8 mouse cellular contexts compared by ENCODE assay signal in the genomic region with DNA sequence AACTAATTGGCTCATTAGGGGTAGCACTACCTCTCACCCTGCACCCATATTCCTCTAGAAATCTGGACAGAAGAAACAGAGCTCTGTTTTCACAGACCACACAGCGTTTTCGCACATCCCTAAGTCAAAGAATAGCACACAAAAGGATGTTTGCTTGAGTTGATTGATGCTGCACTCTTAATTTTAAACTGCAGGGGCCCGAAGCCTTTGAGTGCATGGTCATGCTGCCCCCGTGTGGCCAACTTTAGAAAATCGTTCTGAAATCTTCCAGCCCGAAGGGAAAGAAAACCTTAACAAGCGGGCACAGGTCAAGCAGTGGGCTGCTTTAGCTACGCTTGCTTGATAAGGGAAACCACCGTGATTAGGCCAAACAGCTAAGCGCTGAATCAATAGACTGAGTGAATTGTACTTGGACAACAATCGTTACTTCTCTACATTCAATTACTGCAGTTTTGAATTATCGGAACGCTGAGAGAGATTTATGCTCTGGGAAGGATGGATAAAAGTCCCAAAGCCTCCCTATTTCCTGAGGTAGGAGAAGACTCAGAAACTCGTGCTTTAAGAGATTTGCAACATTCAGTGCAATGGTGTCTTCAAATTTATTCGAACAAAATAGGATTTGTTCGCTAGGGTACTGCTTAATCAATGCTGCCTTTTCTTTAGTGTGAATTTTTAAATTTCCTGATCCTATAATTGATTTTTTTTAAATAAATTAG.
DNase-seq lines count a peak whose midpoint lies in the region; ATAC-seq and TF ChIP-seq lines count a peak whose summit lies in the region.

No protein-coding gene starts in this region.

- H3K4me3 ChIP-seq in embryonic facial prominence, embryonic 14.5 days (ENCODE audit: low read depth, low read length) = no peak overlapping the region
- H3K4me3 ChIP-seq in heart, embryonic 12.5 days = no peak overlapping the region
- H3K4me3 ChIP-seq in kidney, embryonic 15.5 days (replicated peaks) = no peak overlapping the region
- H3K4me3 ChIP-seq in limb, embryonic 14.5 days (replicated peaks; ENCODE audit: low read length) = no peak overlapping the region
- H3K4me3 ChIP-seq in stomach, embryonic 16.5 days (replicated peaks; ENCODE audit: low read length) = peak overlapping the region; percentile 11

- H3K27me3 ChIP-seq in embryonic facial prominence, embryonic 14.5 days (replicated peaks; ENCODE audit: control insufficient read depth, insufficient read depth, low read length) = no peaks in the 10 kb centered on the region
- no peaks in the 10 kb centered on the region for H3K27me3 ChIP-seq in heart, embryonic 12.5 days (replicated peaks)
- H3K27me3 ChIP-seq in kidney, embryonic 15.5 days = no peaks in the 10 kb centered on the region
- H3K27me3 ChIP-seq in limb, embryonic 14.5 days (ENCODE audit: control insufficient read depth, insufficient read depth, low read length) = no peaks in the 10 kb centered on the region
- no peaks in the 10 kb centered on the region for H3K27me3 ChIP-seq in stomach, embryonic 16.5 days (ENCODE audit: control insufficient read depth, insufficient read depth, low read length)

- H3K4me2 ChIP-seq in embryonic facial prominence, embryonic 14.5 days (ENCODE audit: low read depth, low read length) = peak overlapping the region; percentile 43
- H3K4me2 ChIP-seq in heart, embryonic 12.5 days = peak overlapping the region; percentile 45
- peak overlapping the region; percentile 34 for H3K4me2 ChIP-seq in kidney, embryonic 15.5 days
- no peak overlapping the region for H3K4me2 ChIP-seq in limb, embryonic 14.5 days (replicated peaks; ENCODE audit: low read depth, low read length, severe bottlenecking)
- peak overlapping the region; percentile 46 for H3K4me2 ChIP-seq in stomach, embryonic 16.5 days (ENCODE audit: low read depth, low read length)

- no peaks in the 10 kb centered on the region for H3K9me3 ChIP-seq in embryonic facial prominence, embryonic 14.5 days (ENCODE audit: control insufficient read depth, low read length)
- H3K9me3 ChIP-seq in heart, embryonic 12.5 days (replicated peaks) = no peaks in the 10 kb centered on the region
- no peaks in the 10 kb centered on the region for H3K9me3 ChIP-seq in kidney, embryonic 15.5 days (replicated peaks)
- H3K9me3 ChIP-seq in limb, embryonic 14.5 days (ENCODE audit: control insufficient read depth, low read length) = no peaks in the 10 kb centered on the region
- H3K9me3 ChIP-seq in stomach, embryonic 16.5 days (replicated peaks; ENCODE audit: control insufficient read depth, low read length) = no peaks in the 10 kb centered on the region

- H3K9ac ChIP-seq in embryonic facial prominence, embryonic 14.5 days (ENCODE audit: low read depth, low read length) = no peak overlapping the region
- no peak overlapping the region for H3K9ac ChIP-seq in heart, embryonic 12.5 days
- H3K9ac ChIP-seq in kidney, embryonic 15.5 days = no peak overlapping the region
- H3K9ac ChIP-seq in limb, embryonic 14.5 days (ENCODE audit: low read depth, low read length, severe bottlenecking) = no peak overlapping the region
- peak overlapping the region; percentile 55; the same call in 1 of the 2 replicates for H3K9ac ChIP-seq in stomach, embryonic 16.5 days (ENCODE audit: low read length)

- H3K27ac ChIP-seq in embryonic facial prominence, embryonic 14.5 days (replicated peaks; ENCODE audit: low read depth, low read length) = no peak overlapping the region
- no peak overlapping the region for H3K27ac ChIP-seq in heart, embryonic 12.5 days (ENCODE audit: poor library complexity, severe bottlenecking)
- H3K27ac ChIP-seq in kidney, embryonic 15.5 days = 0 out of 2 replicates have a peak overlapping the region, but pooled peaks have one; percentile 38
- H3K27ac ChIP-seq in limb, embryonic 14.5 days (replicated peaks; ENCODE audit: low read depth, low read length) = no peak overlapping the region
- no peak overlapping the region for H3K27ac ChIP-seq in stomach, embryonic 16.5 days (ENCODE audit: low read length)

- no peaks in the 10 kb centered on the region for H3K36me3 ChIP-seq in embryonic facial prominence, embryonic 14.5 days (ENCODE audit: control insufficient read depth, insufficient read depth, low read length)
- H3K36me3 ChIP-seq in heart, embryonic 12.5 days = no peaks in the 10 kb centered on the region
- no peaks in the 10 kb centered on the region for H3K36me3 ChIP-seq in kidney, embryonic 15.5 days
- H3K36me3 ChIP-seq in limb, embryonic 14.5 days (ENCODE audit: control insufficient read depth, insufficient read depth, low read length) = no peaks in the 10 kb centered on the region
- H3K36me3 ChIP-seq in stomach, embryonic 16.5 days (ENCODE audit: control insufficient read depth, insufficient read depth, low read length) = no peaks in the 10 kb centered on the region

- 19% methylated on average over 16 of the region's 16 CpGs for WGBS in embryonic facial prominence, embryonic 14.5 days
- 19% methylated on average over 16 of the region's 16 CpGs for WGBS in heart, embryonic 12.5 days
- WGBS in kidney, embryonic 15.5 days = 17% methylated on average over 16 of the region's 16 CpGs
- 24% methylated on average over 16 of the region's 16 CpGs for WGBS in limb, embryonic 14.5 days
- 17% methylated on average over 16 of the region's 16 CpGs for WGBS in stomach, embryonic 16.5 days

- TF ChIP-seq POLR2A in limb, embryonic 14.5 days (IDR thresholded peaks at IDR 0.05; ENCODE audit: borderline replicate concordance, extremely low read depth, insufficient read depth, insufficient read length) = no peak

- no peaks in the 10 kb centered on the region for H3K4me1 ChIP-seq in embryonic facial prominence, embryonic 14.5 days (ENCODE audit: control insufficient read depth, insufficient read depth, low read length)
- no peaks in the 10 kb centered on the region for H3K4me1 ChIP-seq in heart, embryonic 12.5 days (replicated peaks)
- no peaks in the 10 kb centered on the region for H3K4me1 ChIP-seq in kidney, embryonic 15.5 days
- H3K4me1 ChIP-seq in limb, embryonic 14.5 days (ENCODE audit: control insufficient read depth, insufficient read depth, low read length) = no peaks in the 10 kb centered on the region
- no peaks in the 10 kb centered on the region for H3K4me1 ChIP-seq in stomach, embryonic 16.5 days (ENCODE audit: control insufficient read depth, insufficient read depth, low read length)

- peak; percentile 53; the same call in 1 of the 2 replicates for ATAC-seq in embryonic facial prominence, embryonic 14.5 days (ENCODE audit: low read depth)
- ATAC-seq in heart, embryonic 12.5 days (ENCODE audit: insufficient number of reproducible peaks, low FRiP score) = no peak
- ATAC-seq in kidney, embryonic 15.5 days (replicated peaks; ENCODE audit: low FRiP score) = peak; percentile 67; the same call in 1 of the 2 replicates
- ATAC-seq in limb, embryonic 14.5 days (ENCODE audit: low FRiP score, low read depth) = no peak
- ATAC-seq in stomach, embryonic 16.5 days (ENCODE audit: insufficient read depth, low FRiP score) = no peak

- peak; percentile 66 for DNase-seq in A20 (ENCODE audit: low read depth, low spot score)
- DNase-seq in adrenal gland, postnatal 4 days (ENCODE audit: low spot score in 2 of 2) = peak; percentile 30 to 40
- peak; percentile 81 for DNase-seq in embryonic facial prominence, embryonic 14.5 days (ENCODE audit: low spot score)
- peak; percentile 87 for DNase-seq in limb, embryonic 14.5 days (ENCODE audit: low spot score)
- DNase-seq in neural tube, embryonic 10.5 days (ENCODE audit: extremely low spot score, low spot score) = peak; percentile 81

Comparison
In these comparisons a context has a peak if more than half of its experiments do, and no peak if none do; other contexts are left out.
1. DNase-seq: peak in every context shown above with its lines; median percentile 87 in limb, embryonic 14.5 days; 81 in embryonic facial prominence, embryonic 14.5 days; 81 in neural tube, embryonic 10.5 days; 66 in A20; 35 in adrenal gland, postnatal 4 days.
2. ATAC-seq: peak in embryonic facial prominence, embryonic 14.5 days (single experiment) and kidney, embryonic 15.5 days (single experiment); none in heart, embryonic 12.5 days (single experiment), limb, embryonic 14.5 days (single experiment) and stomach, embryonic 16.5 days (single experiment).